Mouse (Mus musculus) liver, embryonic 14.5 days (tissue): ENCODE measurements around the gene Trpt1.

Source experiments
- CTCF ChIP-seq: IDR thresholded peaks from 2 replicates; pipeline ENCODE4 v1.5.1; 2016; ENCODE audit warnings: antibody characterized with exemption, low read depth, control low read depth
- EP300 ChIP-seq: IDR thresholded peaks from 2 replicates; pipeline ENCODE4 v1.6.1; 2016; ENCODE audit warnings: antibody characterized with exemption, low read depth

DNA sequence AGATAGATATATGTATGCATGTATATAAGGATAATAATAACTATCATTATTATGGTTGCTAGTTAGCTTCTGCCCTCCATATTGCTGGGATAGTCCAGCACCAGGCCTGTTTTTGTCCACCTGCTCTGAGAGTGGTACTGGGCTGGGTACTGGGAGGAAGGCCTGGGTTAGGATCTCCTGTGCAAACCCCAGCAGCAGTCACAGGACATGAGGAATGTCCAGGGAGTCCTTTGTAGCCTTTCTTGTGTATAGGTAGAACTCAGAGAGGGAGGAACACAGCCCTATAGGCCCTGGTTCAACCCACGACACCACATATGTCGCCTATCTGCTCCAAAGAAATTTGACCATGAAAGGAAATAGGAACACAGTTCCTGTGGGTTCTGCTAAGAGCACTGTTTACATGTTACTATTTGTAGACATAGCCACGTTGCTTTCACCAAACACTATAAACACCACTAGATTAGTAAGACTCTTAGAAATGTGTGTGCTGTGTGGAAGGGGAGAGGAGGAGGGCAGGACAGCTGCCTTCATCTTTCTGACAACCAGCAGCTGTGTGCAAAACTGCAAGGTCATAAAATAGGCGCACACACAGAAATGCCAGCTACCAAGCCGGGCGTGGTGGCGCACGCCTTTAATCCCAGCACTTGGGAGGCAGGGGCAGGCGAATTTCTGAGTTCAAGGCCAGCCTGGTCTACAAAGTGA lies 11.1 kb downstream of the Trpt1 start:
- TF ChIP-seq CTCF (no peak), EP300 (no peak)
